9 mouse cellular contexts compared by ENCODE assay signal in genomic region chr17:32188863-32189636, GRCm38 (mm10). TPM values are rescaled to one million over a fixed set of nuclear protein-coding genes. Genes with fewer than 3 reads are reported as not detected.
A peak's percentile ranks its signal among the peaks of the same experiment; 100 is the strongest.
DNase-seq lines count a peak whose midpoint lies in the region; ATAC-seq lines count a peak whose summit lies in the region.
"Had no signal": no experiment of that assay in that cellular context is flagged by ENCODE, and none has a peak within 500 bp of the region (broad histone marks: within the 10 kb centered on the region; RNA-seq: fewer than 3 reads in every experiment).

Ephx3 (minus strand) TSS chr17:32189549.

- H3K27ac ChIP-seq in heart, embryonic 13.5 days (replicated peaks): no peak within 1 kb of the TSS
- H3K27ac ChIP-seq in embryonic facial prominence, embryonic 10.5 days (replicated peaks): no peak within 1 kb of the TSS; the same call in 1 of the 2 replicates
- H3K27ac ChIP-seq in intestine, embryonic 14.5 days (ENCODE audit: low read depth): no peak within 1 kb of the TSS

- H3K9me3 ChIP-seq in heart, embryonic 13.5 days: no peaks in the 10 kb centered on the region
- no peaks in the 10 kb centered on the region for H3K9me3 ChIP-seq in embryonic facial prominence, embryonic 10.5 days
- no peaks in the 10 kb centered on the region for H3K9me3 ChIP-seq in intestine, embryonic 14.5 days (ENCODE audit: control insufficient read depth, low read length)
- H3K9me3 ChIP-seq: G1E had no signal

- WGBS in heart, embryonic 13.5 days: 5% methylated on average over 42 of the region's 42 CpGs
- 6% methylated on average over 42 of the region's 42 CpGs for WGBS in embryonic facial prominence, embryonic 10.5 days
- 5% methylated on average over 42 of the region's 42 CpGs for WGBS in intestine, embryonic 14.5 days

- no peak for DNase-seq in heart, adult 8-10 months (ENCODE audit: low spot score)
- peak; percentile 43 for DNase-seq in embryonic facial prominence, embryonic 10.5 days (ENCODE audit: low spot score)
- no peak for DNase-seq in intestine, embryonic 14.5 days (ENCODE audit: low spot score)
- peak; percentile 51 for DNase-seq in thymus, postnatal 14 days
- DNase-seq in spleen, postnatal 10 days (ENCODE audit: low spot score in 2 of 2): no peak
- DNase-seq in layer of hippocampus, postnatal 36 days: no peak

- peak within 1 kb of the TSS; percentile 54 for H3K4me3 ChIP-seq in heart, embryonic 13.5 days
- peak within 1 kb of the TSS; percentile 56 for H3K4me3 ChIP-seq in embryonic facial prominence, embryonic 10.5 days
- H3K4me3 ChIP-seq in intestine, embryonic 14.5 days (ENCODE audit: low read depth, low read length): peak within 1 kb of the TSS; percentile 36

- no peaks in the 10 kb centered on the region for H3K36me3 ChIP-seq in heart, embryonic 13.5 days
- no peaks in the 10 kb centered on the region; the same call in 1 of the 2 replicates for H3K36me3 ChIP-seq in embryonic facial prominence, embryonic 10.5 days (replicated peaks)
- no peaks in the 10 kb centered on the region for H3K36me3 ChIP-seq in intestine, embryonic 14.5 days (ENCODE audit: control insufficient read depth, insufficient read depth, low read length)

- peaks cover 28% of the 10 kb centered on the region for H3K27me3 ChIP-seq in heart, embryonic 13.5 days (replicated peaks)
- H3K27me3 ChIP-seq in embryonic facial prominence, embryonic 10.5 days (replicated peaks; ENCODE audit: low read depth, poor library complexity, severe bottlenecking): peaks cover 36% of the 10 kb centered on the region
- H3K27me3 ChIP-seq in intestine, embryonic 14.5 days (replicated peaks; ENCODE audit: control insufficient read depth, insufficient read depth, low read length): peaks cover 19% of the 10 kb centered on the region; the same call in 1 of the 2 replicates

- peaks cover 19% of the 10 kb centered on the region for H3K4me1 ChIP-seq in heart, embryonic 13.5 days
- peaks cover 18% of the 10 kb centered on the region for H3K4me1 ChIP-seq in embryonic facial prominence, embryonic 10.5 days
- H3K4me1 ChIP-seq in intestine, embryonic 14.5 days (replicated peaks; ENCODE audit: control insufficient read depth, insufficient read depth, low read length): peaks cover 9% of the 10 kb centered on the region; the same call in 1 of the 2 replicates

- 0 out of 2 replicates have a peak, but pooled peaks have one; percentile 19 for ATAC-seq in heart, embryonic 13.5 days (ENCODE audit: extremely low read depth, insufficient number of reproducible peaks, low FRiP score, low TSS enrichment)
- ATAC-seq in intestine, embryonic 14.5 days (replicated peaks; ENCODE audit: low FRiP score, low TSS enrichment, low read depth): peak; percentile 47
- ATAC-seq in megakaryocyte progenitor cell, adult 5-6 weeks (replicated peaks; ENCODE audit: poor library complexity): peak; percentile 45

- H3K4me2 ChIP-seq in heart, embryonic 13.5 days: peak within 1 kb of the TSS; percentile 85
- H3K4me2 ChIP-seq in intestine, embryonic 14.5 days (ENCODE audit: low read length): peak within 1 kb of the TSS; percentile 81

- peak within 1 kb of the TSS; percentile 75 for H3K9ac ChIP-seq in heart, embryonic 13.5 days
- H3K9ac ChIP-seq in intestine, embryonic 14.5 days (ENCODE audit: low read length): no peak within 1 kb of the TSS

RNA-seq across cellular contexts. Expression of gene Ephx3, which starts in this region (rescaled TPM):
- polyA plus RNA-seq in heart, embryonic 13.5 days (2015; fragmentation: Nextera tagmentation; extraction: Ambion mirVana): 0.11 TPM in 1 of 2 replicates, not detected in the other
- 1 to 10 TPM in 1 of 4 experiments, under 1 TPM in 3; 0.40 to 1.4 (median 0.69) TPM for total RNA-seq in heart, adult 8-10 months (2022)
- 0.12 TPM in 1 of 2 replicates, not detected in the other for polyA plus RNA-seq in embryonic facial prominence, embryonic 10.5 days (2016; fragmentation: Nextera tagmentation; extraction: Ambion mirVana)
- not detected in 2 replicates for polyA plus RNA-seq in intestine, embryonic 14.5 days (2014; fragmentation: Nextera tagmentation; extraction: Ambion mirVana)
- total RNA-seq in megakaryocyte progenitor cell, adult 5-6 weeks (2015): 0.20 TPM in 1 of 2 replicates, not detected in the other
- total RNA-seq in megakaryocyte progenitor cell, adult 5-6 weeks (2017): not detected in 2 replicates
- under 1 TPM; 0.23 to 0.75 TPM for total RNA-seq in layer of hippocampus, postnatal 36 days (2021)

Comparison
In these comparisons a context has a peak if more than half of its experiments do, and no peak if none do; other contexts are left out.
1. Peak in ATAC-seq, H3K4me3 ChIP-seq, H3K9ac ChIP-seq and H3K4me2 ChIP-seq in heart, embryonic 13.5 days; RNA of the gene not detected or under 1 TPM.
2. Peak in DNase-seq and H3K4me3 ChIP-seq in embryonic facial prominence, embryonic 10.5 days; RNA of the gene not detected or under 1 TPM.
3. Peak in ATAC-seq, H3K4me3 ChIP-seq and H3K4me2 ChIP-seq in intestine, embryonic 14.5 days; RNA of the gene not detected or under 1 TPM.
4. Peak in ATAC-seq in megakaryocyte progenitor cell, adult 5-6 weeks; RNA of the gene not detected or under 1 TPM.